Mouse (Mus musculus) layer of hippocampus, adult 9-10 months (tissue): ENCODE results near the gene Eef2.
"Not testable (repeated sequence)": the region's sequence is repeated elsewhere in the genome, so short reads cannot be mapped to it uniquely, and the experiment has no call there.

Source experiments
- DNase-seq: peaks from one replicate; pipeline ENCODE4 v3.0.0; 2022; ENCODE audit warnings: low spot score

The Eef2 gene

GRCm38 (mm10) chr10:81146296-81146695 is 30.1 kb upstream of the Eef2 start:
- no peak for DNase-seq

GRCm38 (mm10) chr10:81151261-81151660 is 25.2 kb upstream of the Eef2 start:
- DNase-seq = no peak

GRCm38 (mm10) chr10:81152609-81153008 is 23.8 kb upstream of the Eef2 start:
- no peak for DNase-seq

- DNase-seq = no peak
Measured at GRCm38 (mm10) chr10:81154313-81154712, 22.1 kb upstream of the Eef2 start.

- no peak for DNase-seq
Measured at GRCm38 (mm10) chr10:81154736-81155135, 21.7 kb upstream of the Eef2 start.

- DNase-seq = no peak
Measured at GRCm38 (mm10) chr10:81161602-81162317, 14.7 kb upstream of the Eef2 start.

- DNase-seq = no peak
Measured at GRCm38 (mm10) chr10:81162318-81162652, 14.1 kb upstream of the Eef2 start.

GRCm38 (mm10) chr10:81165118-81165517 is 11.3 kb upstream of the Eef2 start:
- no peak for DNase-seq

GRCm38 (mm10) chr10:81167200-81168086 is 9.0 kb upstream of the Eef2 start, which contains the start of gene Pias4:
Gene Pias4, minus strand, starts transcription at chr10:81167923.
- DNase-seq = peak; percentile 99

- no peak for DNase-seq
Measured at GRCm38 (mm10) chr10:81168087-81168431, 8.4 kb upstream of the Eef2 start.

GRCm38 (mm10) chr10:81168521-81169244 is 7.7 kb upstream of the Eef2 start:
- no peak for DNase-seq

- not testable (repeated sequence) for DNase-seq
Measured at GRCm38 (mm10) chr10:81169411-81169900, 7.0 kb upstream of the Eef2 start.

GRCm38 (mm10) chr10:81173132-81173531 is 3.3 kb upstream of the Eef2 start:
- no peak for DNase-seq

GRCm38 (mm10) chr10:81174617-81175344 is 1.6 kb upstream of the Eef2 start:
- peak; percentile 80 for DNase-seq

- DNase-seq = not testable (repeated sequence)
Measured at GRCm38 (mm10) chr10:81175345-81175701, 1.1 kb upstream of the Eef2 start.

- no peak for DNase-seq
Measured at GRCm38 (mm10) chr10:81175936-81176465, 430 bp upstream of the Eef2 start.

GRCm38 (mm10) chr10:81177491-81177925 is 1.1 kb downstream of the Eef2 start:
- DNase-seq = no peak

GRCm38 (mm10) chr10:81177958-81178712 is 1.7 kb downstream of the Eef2 start:
- DNase-seq = no peak

GRCm38 (mm10) chr10:81178927-81179326 is 2.5 kb downstream of the Eef2 start:
- DNase-seq = no peak

GRCm38 (mm10) chr10:81179451-81180342 is 3.3 kb downstream of the Eef2 start:
- no peak for DNase-seq
